Mouse (Mus musculus) erythroid progenitor cell, adult 5-6 weeks (primary cell): Measurements from ENCODE around the gene Tlr5. TPM values are rescaled to one million over a fixed set of nuclear protein-coding genes. Genes with fewer than 3 reads are reported as not detected.

Experiments used
- ATAC-seq: replicated peaks from 2 replicates; pipeline ENCODE4 v1.8.0; 2016; ENCODE audit warnings: moderate number of reproducible peaks, mild to moderate bottlenecking, moderate TSS enrichment, inconsistent platforms; ENCODE audit not compliant: poor library complexity, low FRiP score, severe bottlenecking
- total RNA-seq, 2 experiments: library from RNA; stranded (forward) in 1 of 2; stranded (reverse) in 1 of 2; fragments of 150-400 nt in 1 of 2; fragments of 186-747, 209-891 nt in 1 of 2; gene quantifications; 2 replicates each; pipeline versions ENCODE4 v1.2.3 to v1.2.4; 2015 to 2017; ENCODE audit warnings: low replicate concordance in 2 of 2

Gene Tlr5
- total RNA-seq, 2 experiments from 2014 or later: not detected

DNA sequence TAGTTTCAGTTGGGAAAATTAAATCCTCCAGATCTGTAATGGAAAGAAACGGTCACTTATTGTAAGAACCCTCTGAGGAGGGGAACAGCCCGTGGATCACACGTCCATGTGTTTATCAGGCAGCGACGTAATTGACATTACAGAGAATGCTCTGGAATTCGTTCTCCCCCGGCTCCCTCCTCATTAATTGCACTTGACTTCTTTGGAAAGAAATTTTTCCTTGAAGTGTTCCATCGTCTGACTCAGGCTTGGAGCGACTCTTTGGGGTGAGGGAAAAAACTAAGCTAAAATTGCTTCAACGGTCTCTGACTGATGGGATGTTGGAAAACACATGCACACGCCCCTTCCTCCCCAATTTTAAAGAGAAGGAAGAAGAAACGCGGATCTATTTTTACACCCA is 31.7 kb downstream of the Tlr5 start:
- no peak for ATAC-seq

DNA sequence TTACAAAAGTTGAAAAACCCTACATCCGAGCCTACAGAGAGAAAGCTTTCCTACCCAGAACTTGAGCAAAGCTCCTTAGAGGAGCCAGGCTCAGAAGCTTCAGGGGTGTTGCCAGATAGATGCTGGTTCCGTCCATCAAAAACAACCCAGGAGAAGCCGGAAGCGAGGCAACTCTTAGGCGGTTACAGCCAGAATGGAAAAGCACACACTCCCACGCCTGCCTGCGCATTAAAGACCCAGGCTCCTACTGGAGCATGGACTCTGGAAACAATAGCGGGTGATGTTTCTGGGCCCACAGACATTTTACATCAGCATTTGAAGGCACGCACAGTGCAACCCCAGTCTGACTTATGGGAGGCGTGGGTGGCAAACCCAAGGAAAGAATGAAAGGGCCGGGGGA is 32.2 kb downstream of the Tlr5 start:
- no peak for ATAC-seq

DNA sequence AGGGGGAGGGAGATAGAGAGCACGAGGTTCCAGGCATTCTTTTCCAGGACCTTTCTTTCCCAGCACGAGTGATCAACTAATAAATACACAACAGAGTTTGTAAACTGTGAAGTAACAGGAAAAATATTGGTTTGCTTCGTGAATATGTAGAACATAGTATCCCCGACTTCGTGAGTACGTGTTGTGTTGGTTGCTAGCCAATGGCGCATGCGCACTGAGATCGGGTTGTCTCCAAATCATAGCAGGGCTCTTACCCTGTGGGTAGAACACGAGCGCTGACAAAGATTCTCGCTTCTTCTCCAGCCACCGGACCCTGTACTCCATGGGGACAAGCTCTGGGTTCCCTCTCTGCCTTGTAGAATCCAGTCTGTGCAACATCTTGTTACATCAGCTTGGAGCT is 33.2 kb downstream of the Tlr5 start:
- ATAC-seq: no peak

DNA sequence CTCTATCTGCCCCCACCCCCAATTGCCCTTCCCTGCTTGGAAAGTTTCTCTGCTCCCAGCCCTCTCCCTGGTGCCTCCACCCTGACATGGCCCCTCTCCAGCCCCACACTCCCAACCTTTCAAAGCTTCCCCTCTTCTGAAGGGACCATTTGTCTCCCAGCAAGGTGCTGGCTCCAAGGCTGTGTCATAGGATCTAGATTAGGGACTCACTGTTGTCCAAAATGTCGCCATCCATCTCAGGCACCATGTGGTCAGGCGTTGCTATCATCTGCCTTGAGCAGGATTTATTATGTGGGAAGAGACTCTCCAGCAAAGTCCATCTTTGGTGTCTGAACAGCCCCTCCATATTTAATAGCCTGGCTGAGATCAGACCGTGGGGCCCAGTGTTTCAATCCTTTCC is 34.1 kb downstream of the Tlr5 start:
- no peak for ATAC-seq

DNA sequence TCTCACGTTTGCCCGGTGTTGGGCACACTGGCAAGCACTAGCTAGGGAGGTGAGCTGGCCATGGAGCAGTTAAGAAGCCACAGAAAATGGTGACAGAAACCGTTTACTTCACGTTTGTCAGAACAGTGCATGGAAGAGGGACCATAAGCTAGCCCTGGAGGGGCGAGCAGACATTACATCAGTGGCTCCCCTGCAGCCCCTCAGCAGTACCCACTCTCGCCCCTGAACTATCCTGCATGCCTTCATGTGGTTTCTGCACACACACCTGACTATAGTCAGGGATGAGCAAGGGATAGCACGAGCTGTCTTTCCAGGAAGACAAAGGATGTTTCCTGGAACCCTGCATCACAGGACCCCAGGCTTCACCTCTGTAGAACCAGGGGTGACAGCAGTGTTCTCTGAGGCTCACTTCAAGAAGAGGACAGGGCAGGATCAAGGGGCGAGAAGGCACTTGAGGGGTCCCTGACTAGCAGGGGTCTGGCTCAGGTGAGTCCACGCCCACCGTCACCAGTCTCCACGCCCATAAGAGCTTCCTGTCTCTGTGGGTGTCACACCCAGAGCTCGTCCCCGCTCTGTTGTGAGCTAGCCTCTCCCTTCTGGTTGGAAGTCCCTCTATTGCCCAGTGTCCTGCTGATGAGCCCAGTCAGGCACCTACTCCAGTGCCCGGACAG is 35.6 kb downstream of the Tlr5 start:
- no peak for ATAC-seq

DNA sequence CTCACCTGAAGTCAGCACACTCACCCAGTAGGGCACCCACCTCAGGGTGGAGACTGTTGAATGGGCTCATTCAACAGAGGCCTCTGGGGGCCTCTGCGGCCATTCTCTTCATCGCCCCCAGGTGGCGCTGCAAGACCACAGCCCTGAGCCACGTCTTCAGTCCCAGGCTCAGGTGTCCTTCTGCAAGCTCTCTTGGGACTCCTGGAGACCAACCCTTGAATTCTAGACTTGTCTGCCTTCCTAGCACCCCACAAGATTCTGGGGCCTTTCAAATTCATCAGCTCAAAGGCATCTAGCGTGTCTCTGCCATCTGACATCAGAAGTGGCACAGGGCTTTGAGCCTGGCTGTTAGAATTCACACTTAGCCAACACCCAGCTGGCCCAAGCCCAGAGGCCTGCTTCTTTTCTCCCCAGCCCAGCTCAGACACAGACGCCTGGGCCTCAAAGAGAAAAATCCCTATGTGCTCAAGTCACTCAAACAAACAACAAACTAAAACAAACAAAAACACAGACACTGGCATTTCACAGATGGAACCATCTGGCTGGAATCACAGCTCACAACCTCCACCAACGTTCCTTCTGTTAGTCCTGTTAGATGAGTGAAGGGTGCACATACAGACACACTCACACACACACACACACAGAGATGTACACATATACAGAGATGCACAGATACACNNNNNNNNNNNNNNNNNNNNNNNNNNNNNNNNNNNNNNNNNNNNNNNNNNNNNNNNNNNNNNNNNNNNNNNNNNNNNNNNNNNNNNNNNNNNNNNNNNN is 36.6 kb downstream of the Tlr5 start:
- ATAC-seq: 0 out of 2 replicates have a peak, but pooled peaks have one; percentile 63

Other genes with a start within 250 kb of the Tlr5 start
- gene Ccdc185, start 205.6 kb upstream of the Tlr5 start, total RNA-seq (2015; ENCODE audit: low replicate concordance): not detected in 2 replicates
- gene Ccdc185, start 205.6 kb upstream of the Tlr5 start, total RNA-seq (2017; ENCODE audit: low replicate concordance): not detected in 2 replicates
- not detected in 2 replicates for gene Susd4, start 190.9 kb upstream of the Tlr5 start, total RNA-seq (2015; ENCODE audit: low replicate concordance)
- gene Susd4, start 190.9 kb upstream of the Tlr5 start, total RNA-seq (2017; ENCODE audit: low replicate concordance): not detected in 2 replicates